Mouse (Mus musculus) midbrain, embryonic 12.5 days (tissue): Measurements from ENCODE around the gene Slc35a2. TPM values are rescaled to one million over a fixed set of nuclear protein-coding genes. Genes with fewer than 3 reads are reported as not detected.
A peak's percentile ranks its signal among the peaks of the same experiment; 100 is the strongest.
"Not testable (repeated sequence)": the region's sequence is repeated elsewhere in the genome, so short reads cannot be mapped to it uniquely, and the experiment has no call there.

ENCODE experiments used
- ATAC-seq: fragments of 200-750 bp; cut with Nextera tagmentation; 2 replicates; pipeline ENCODE4 v1.8.0; 2017; ENCODE audit warnings: low read depth, moderate TSS enrichment, moderate library complexity; ENCODE audit not compliant: low FRiP score
- H3K27ac ChIP-seq: fragments of 300-500 bp; sonication (generic); replicated peaks from 2 replicates; pipeline ENCODE4 v1.5.1; 2016; ENCODE audit warnings: mild to moderate bottlenecking
- H3K27me3 ChIP-seq: fragments of 300-500 bp; sonication (generic); 2 replicates; pipeline ENCODE4 v1.6.1; 2016; ENCODE audit warnings: mild to moderate bottlenecking
- H3K36me3 ChIP-seq: fragments of 300-500 bp; sonication (generic); 2 replicates; pipeline ENCODE4 v1.6.1; 2016
- H3K4me1 ChIP-seq: fragments of 300-500 bp; sonication (generic); 2 replicates; pipeline ENCODE4 v1.6.1; 2016
- H3K4me2 ChIP-seq: fragments of 300-500 bp; sonication (generic); replicated peaks from 2 replicates; pipeline ENCODE4 v1.6.1; 2016; ENCODE audit warnings: mild to moderate bottlenecking, moderate library complexity
- H3K4me3 ChIP-seq: fragments of 300-500 bp; sonication (generic); 2 replicates; pipeline ENCODE4 v1.5.1; 2016; ENCODE audit warnings: mild to moderate bottlenecking
- H3K9ac ChIP-seq: fragments of 300-500 bp; sonication (generic); replicated peaks from 2 replicates; pipeline ENCODE4 v1.6.1; 2016; ENCODE audit warnings: mild to moderate bottlenecking, moderate library complexity
- H3K9me3 ChIP-seq: fragments of 300-500 bp; sonication (generic); 2 replicates; pipeline ENCODE4 v1.6.1; 2016; ENCODE audit warnings: mild to moderate bottlenecking
- WGBS: fragments of 180-500 bp; shearing (Covaris S2); methylation state at CpG from one replicate; pipeline ENCODE4 v1.1.7; 2016; 5-methylcytosine and 5-hydroxymethylcytosine counted together
- polyA plus RNA-seq: library from polyadenylated mRNA; unstranded; fragments of >200 nt; fragmentation: Nextera tagmentation; extraction: Ambion mirVana; gene quantifications from 2 replicates; pipeline ENCODE4 v1.2.1, GENCODE M21; 2016

The Slc35a2 gene
- polyA plus RNA-seq, 1 experiment from 2014 or later, result 31.4 TPM

DNA sequence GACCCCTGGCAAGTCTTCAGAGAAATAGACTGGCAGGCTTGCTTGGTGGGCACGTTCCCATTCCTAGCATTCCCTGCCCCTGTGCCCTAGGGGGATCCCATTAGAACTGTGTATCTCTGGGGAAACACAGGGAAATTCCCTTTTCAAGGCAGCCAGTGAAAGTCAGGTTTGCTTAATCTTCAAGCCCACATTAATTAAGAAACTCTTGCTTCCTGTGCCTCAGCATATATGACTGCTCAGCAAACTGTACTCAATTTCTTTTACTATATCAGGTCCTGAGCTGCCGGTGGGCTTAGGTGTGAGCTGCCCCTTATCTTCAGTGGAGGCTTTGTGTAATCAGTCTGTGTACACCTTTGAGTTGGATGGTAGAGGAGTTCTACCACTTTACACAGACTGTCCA is 18.0 kb upstream of the Slc35a2 start:
- H3K36me3 ChIP-seq, result peaks cover 7% of the 10 kb centered on the region; the same call in 1 of the 2 replicates
- no peak overlapping the region for H3K4me3 ChIP-seq
- ATAC-seq, result no peak
- 71% methylated on average over 2 of the region's 2 CpGs for WGBS
- H3K27me3 ChIP-seq, result no peaks in the 10 kb centered on the region
- no peak overlapping the region for H3K27ac ChIP-seq
- H3K9ac ChIP-seq, result no peak overlapping the region
- no peaks in the 10 kb centered on the region; the same call in 1 of the 2 replicates for H3K4me1 ChIP-seq
- no peak overlapping the region for H3K4me2 ChIP-seq
- no peaks in the 10 kb centered on the region for H3K9me3 ChIP-seq

DNA sequence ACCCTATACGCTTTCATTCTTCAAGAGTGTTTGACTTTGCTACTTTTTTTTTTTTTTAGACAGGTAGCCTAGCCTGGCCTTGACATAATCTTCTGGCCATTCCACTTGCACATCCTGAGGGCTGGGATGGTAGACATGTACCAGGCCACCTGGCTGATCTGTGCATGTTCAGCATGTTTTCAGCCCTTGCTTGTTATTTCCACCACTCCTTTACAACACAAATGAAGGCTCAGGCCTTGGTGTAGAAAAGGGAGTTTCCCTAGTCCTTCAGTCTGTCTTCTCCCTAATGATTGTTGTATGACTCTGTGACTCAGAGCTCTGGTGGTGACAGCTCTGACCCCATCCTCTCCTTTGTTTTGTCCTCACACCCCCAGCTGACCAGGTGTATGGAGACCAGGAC is 16.7 kb upstream of the Slc35a2 start:
- no peak overlapping the region for H3K9ac ChIP-seq
- no peaks in the 10 kb centered on the region for H3K27me3 ChIP-seq
- H3K4me3 ChIP-seq, result no peak overlapping the region
- H3K27ac ChIP-seq, result no peak overlapping the region
- no peaks in the 10 kb centered on the region; the same call in 1 of the 2 replicates for H3K4me1 ChIP-seq
- ATAC-seq, result no peak
- H3K36me3 ChIP-seq, result peaks cover 12% of the 10 kb centered on the region; the same call in 1 of the 2 replicates
- WGBS, result 95% methylated on average over 1 of the region's 1 CpGs
- no peaks in the 10 kb centered on the region for H3K9me3 ChIP-seq
- H3K4me2 ChIP-seq, result no peak overlapping the region

DNA sequence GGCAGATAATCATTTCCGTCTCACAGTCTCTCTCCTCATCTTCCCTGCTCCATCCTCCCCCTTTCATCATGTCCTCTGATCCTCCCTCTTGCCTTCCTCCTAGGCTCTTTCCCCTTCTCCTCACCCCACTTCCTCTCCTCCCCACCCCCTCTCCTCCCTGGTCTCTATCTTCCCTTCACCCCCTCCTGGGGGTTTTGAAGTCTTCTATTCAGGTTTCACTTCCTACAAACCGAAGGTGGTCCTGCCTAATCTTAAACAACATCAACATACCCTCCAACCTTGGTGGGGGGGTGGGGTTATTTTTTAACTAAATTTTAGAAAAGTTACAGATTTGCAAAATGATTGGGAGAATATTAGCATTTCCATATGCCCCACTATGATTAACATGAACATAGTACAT is 15.3 kb upstream of the Slc35a2 start:
- ATAC-seq, result no peak
- H3K4me2 ChIP-seq, result no peak overlapping the region
- WGBS, result 34% methylated on average over 2 of the region's 2 CpGs

DNA sequence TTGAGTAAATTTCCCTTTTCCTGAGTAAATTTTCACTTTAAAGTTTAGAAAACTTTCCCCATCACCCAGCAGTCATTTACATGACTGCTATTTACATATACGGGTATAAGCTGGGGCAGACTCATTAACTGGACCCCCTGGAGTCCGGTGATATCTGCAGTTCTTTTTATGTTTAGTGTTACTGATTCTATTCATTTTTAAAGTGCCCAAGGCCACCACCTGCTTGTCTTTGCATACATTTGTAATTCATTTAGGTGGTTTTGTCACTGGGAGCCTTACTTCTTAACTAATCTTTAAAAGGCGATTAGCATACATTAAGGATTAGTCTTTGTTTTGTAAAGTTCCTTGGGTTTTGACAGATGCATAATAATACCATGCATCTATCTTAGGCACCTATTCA is 14.0 kb upstream of the Slc35a2 start:
- WGBS, result 23% methylated on average over 3 of the region's 3 CpGs
- Histone ChIP-seq H3K4me1 (no peaks in the 10 kb centered on the region; the same call in 1 of the 2 replicates), H3K36me3 (peaks cover 19% of the 10 kb centered on the region), H3K27ac (no peak overlapping the region), H3K4me2 (0 out of 2 replicates have a peak overlapping the region, but pooled peaks have one; percentile 11), H3K9me3 (no peaks in the 10 kb centered on the region), H3K9ac (no peak overlapping the region), H3K4me3 (no peak overlapping the region), H3K27me3 (no peaks in the 10 kb centered on the region)
- ATAC-seq, result peak; percentile 62

More for the DNA sequence above, 15.3 kb upstream of the Slc35a2 start:
- Histone ChIP-seq H3K9ac (no peak overlapping the region), H3K4me3 (no peak overlapping the region), H3K36me3 (peaks cover 15% of the 10 kb centered on the region; the same call in 1 of the 2 replicates), H3K27me3 (no peaks in the 10 kb centered on the region), H3K4me1 (no peaks in the 10 kb centered on the region; the same call in 1 of the 2 replicates), H3K9me3 (no peaks in the 10 kb centered on the region), H3K27ac (no peak overlapping the region)

DNA sequence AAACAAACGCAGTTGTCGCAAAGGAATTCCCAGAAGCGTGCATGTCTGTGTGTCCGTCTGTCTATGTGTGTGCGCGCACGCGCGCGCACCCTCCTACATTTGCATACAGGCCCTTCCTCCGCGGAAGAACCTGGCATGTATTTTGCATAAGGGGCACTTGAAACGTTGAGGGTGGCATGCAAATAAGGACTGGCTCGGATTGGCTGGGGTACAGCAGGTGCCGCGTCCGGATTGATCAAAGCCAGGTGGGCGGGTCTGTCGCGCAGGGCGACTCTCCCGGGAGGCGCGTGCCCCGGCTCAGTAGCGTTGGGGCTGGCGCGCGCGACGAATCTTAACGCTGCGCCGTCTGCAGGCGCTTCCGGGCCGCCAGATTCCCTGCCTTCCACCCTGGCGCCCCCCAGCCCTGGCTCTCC is 5.8 kb upstream of the Slc35a2 start, which contains the start of gene Pim2:
Gene Pim2, plus strand, starts transcription at position 256 of the 413 bp plus-strand sequence.
- no peaks in the 10 kb centered on the region for H3K27me3 ChIP-seq
- H3K9me3 ChIP-seq, result no peaks in the 10 kb centered on the region
- no peaks in the 10 kb centered on the region for H3K4me1 ChIP-seq
- peaks cover 5% of the 10 kb centered on the region; the same call in 1 of the 2 replicates for H3K36me3 ChIP-seq
- peak within 1 kb of the TSS; percentile 53 for H3K4me3 ChIP-seq
- 29% methylated on average over 37 of the region's 38 CpGs for WGBS
- ATAC-seq, result peak; percentile 88
- H3K4me2 ChIP-seq, result peak within 1 kb of the TSS; percentile 77
- peak within 1 kb of the TSS; percentile 52 for H3K9ac ChIP-seq
- H3K27ac ChIP-seq, result 0 out of 2 replicates have a peak within 1 kb of the TSS, but pooled peaks have one; percentile 35

DNA sequence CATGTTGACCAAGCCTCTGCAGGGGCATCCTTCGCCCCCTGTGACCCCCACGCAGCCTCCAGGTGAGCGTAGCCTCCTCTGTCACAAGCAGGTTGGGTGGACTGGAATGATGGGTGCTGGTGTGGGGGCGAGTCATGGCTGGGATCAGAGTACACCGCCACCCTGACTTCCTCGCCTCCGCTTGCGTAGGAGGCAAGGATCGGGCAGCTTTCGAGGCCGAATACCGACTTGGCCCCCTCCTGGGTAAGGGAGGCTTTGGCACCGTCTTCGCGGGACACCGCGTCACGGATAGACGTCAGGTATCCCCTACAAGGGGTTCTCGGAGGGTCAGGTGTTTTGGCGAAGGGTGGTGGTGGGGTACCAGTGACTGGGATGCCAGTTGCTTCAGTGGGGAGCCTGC is 5.3 kb upstream of the Slc35a2 start:
- Histone ChIP-seq H3K4me1 (no peaks in the 10 kb centered on the region), H3K36me3 (peaks cover 4% of the 10 kb centered on the region; the same call in 1 of the 2 replicates), H3K9ac (peak overlapping the region; percentile 52), H3K9me3 (no peaks in the 10 kb centered on the region), H3K27ac (no peak overlapping the region), H3K4me2 (peak overlapping the region; percentile 77), H3K4me3 (peak overlapping the region; percentile 53), H3K27me3 (no peaks in the 10 kb centered on the region)
- ATAC-seq, result no peak
- WGBS, result 20% methylated on average over 21 of the region's 21 CpGs

DNA sequence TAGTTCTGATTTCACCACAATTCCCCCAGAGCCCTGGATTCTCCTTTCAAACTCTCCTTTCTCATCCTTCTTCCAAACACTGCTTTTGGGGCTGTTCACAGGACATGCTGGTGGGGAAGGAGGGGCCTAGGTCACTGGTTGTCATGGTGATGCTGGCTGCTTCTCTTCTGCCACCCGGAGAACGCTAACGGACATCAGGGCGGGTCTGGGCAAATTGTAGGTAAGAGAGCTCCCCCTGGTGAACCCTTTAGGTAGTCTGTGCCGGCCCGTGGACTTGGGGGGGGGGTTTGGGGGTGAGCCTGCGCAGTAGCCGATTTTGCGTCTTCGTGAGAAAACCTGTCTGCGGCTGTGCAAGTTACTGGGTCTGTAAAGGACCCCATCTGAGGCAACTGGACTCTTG is 4.0 kb upstream of the Slc35a2 start:
- Histone ChIP-seq H3K9me3 (no peaks in the 10 kb centered on the region), H3K4me3 (peak overlapping the region; percentile 24), H3K27ac (no peak overlapping the region), H3K4me2 (peak overlapping the region; percentile 77), H3K9ac (no peak overlapping the region), H3K4me1 (peaks cover 2% of the 10 kb centered on the region), H3K36me3 (no peaks in the 10 kb centered on the region), H3K27me3 (no peaks in the 10 kb centered on the region)
- peak; percentile 69 for ATAC-seq
- 25% methylated on average over 11 of the region's 11 CpGs for WGBS

DNA sequence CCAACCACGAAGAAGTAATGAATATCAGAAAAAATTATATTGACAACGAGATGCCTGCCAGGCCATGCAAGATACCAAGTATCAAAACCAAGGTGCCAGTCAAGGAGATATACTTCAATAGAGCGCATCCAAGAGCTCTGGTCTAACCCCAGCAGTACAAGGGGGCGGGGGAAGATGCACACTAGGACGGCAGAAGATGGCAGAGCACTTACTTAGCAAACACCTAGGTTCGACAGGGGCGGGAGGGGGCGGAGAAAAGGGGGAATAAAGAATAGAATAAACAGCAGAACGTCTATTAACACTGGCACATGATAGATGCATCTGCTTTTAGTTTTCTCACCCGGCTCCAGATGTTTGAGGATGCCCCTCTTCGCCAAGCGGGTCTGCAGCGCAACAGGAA is 14.4 kb downstream of the Slc35a2 start:
- Histone ChIP-seq H3K4me2 (peak overlapping the region; percentile 63), H3K36me3 (peaks cover 20% of the 10 kb centered on the region), H3K9me3 (no peaks in the 10 kb centered on the region), H3K9ac (peak overlapping the region; percentile 55), H3K4me1 (peaks cover 8% of the 10 kb centered on the region; the same call in 1 of the 2 replicates), H3K27me3 (no peaks in the 10 kb centered on the region), H3K4me3 (peak overlapping the region; percentile 54), H3K27ac (no peak overlapping the region; the same call in 1 of the 2 replicates)
- 42% methylated on average over 13 of the region's 13 CpGs for WGBS
- ATAC-seq, result no peak

DNA sequence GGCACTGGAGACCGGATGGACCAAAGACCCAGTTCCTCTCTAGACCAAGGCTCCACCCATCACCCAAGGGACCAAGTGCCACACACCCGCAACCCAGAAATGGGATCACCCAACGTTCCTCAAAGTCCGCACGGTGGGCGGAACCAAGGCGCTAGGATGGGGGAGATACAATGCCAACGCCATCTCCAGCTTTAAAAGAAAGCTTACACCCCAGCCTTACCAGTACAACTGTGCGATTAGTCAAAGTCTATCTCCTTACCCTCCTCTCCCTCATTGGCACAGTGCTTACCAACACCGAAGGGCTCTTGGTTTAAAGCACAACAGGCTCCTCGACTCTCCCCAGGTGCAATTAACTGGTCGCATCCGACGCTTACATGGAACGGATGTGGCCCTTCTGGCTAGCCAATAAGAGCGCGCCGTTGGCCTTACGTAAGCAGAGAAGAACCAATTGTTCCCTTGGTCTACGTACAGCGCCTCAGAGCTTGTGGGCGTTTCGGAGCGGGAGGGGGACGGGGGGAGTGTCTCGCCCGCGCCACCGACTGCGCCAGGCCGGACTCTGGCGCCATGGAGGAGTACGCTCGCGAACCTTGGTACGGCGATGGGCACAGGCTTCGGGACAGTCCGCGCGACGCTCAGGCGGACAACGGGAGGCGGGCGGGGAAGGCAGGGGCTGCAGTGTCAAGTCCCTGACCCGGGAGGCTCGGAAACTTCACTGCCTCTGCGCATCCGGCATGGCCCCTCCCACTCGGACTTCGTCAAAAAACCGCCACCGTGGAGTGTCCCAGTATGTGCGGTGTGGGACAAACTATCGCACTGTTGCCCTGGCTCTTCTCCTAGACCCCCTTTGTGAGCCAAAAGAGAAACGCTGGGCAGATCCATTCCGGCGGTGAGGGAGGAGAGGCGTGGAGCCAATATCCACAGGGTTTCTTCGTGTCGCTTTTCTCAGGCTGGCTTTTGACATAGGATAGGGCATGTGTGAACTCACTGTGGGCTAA is 15.3 kb downstream of the Slc35a2 start, which contains the start of the genes Pqbp1 and Timm17b:
Gene Pqbp1, minus strand, starts transcription at position 390 of the 995 bp plus-strand sequence.
Gene Timm17b, plus strand, starts transcription at position 478 of the 995 bp plus-strand sequence.
- peak within 1 kb of the TSS; percentile 63 for H3K4me2 ChIP-seq
- WGBS, result 17% methylated on average over 62 of the region's 62 CpGs
- H3K27me3 ChIP-seq, result no peaks in the 10 kb centered on the region
- peak within 1 kb of the TSS; percentile 54 for H3K4me3 ChIP-seq
- peak; percentile 98 for ATAC-seq
- no peaks in the 10 kb centered on the region for H3K9me3 ChIP-seq
- H3K27ac ChIP-seq, result peak within 1 kb of the TSS; percentile 81
- H3K4me1 ChIP-seq, result peaks cover 8% of the 10 kb centered on the region; the same call in 1 of the 2 replicates
- peaks cover 12% of the 10 kb centered on the region for H3K36me3 ChIP-seq
- H3K9ac ChIP-seq, result peak within 1 kb of the TSS; percentile 59

DNA sequence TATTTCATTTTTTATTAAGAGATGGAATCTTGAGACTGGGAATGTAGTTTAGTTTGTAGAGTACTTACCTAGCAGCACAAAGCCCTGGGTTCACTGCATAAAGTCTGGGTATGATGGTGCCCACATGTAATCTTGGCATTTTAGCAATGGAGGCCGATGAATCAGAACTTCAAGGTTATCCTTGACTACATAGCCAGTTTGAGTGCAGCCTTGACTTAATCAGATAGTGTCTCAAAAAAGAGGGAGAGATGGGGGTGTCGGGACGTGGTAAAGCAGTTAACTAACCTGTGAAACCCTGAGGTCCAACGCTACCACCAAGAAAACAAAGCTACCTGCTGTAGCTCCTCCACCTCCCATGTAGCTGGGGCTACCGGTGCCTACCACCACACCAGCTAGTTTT is 20.6 kb downstream of the Slc35a2 start:
- 0 out of 2 replicates have a peak, but pooled peaks cover 2% of the 10 kb centered on the region for H3K4me1 ChIP-seq
- no peak overlapping the region for H3K4me2 ChIP-seq
- H3K27me3 ChIP-seq, result no peaks in the 10 kb centered on the region
- no peak for ATAC-seq
- H3K9ac ChIP-seq, result no peak overlapping the region
- H3K36me3 ChIP-seq, result peaks cover 11% of the 10 kb centered on the region
- H3K9me3 ChIP-seq, result no peaks in the 10 kb centered on the region
- H3K4me3 ChIP-seq, result no peak overlapping the region
- 92% methylated on average over 5 of the region's 5 CpGs for WGBS
- H3K27ac ChIP-seq, result no peak overlapping the region

DNA sequence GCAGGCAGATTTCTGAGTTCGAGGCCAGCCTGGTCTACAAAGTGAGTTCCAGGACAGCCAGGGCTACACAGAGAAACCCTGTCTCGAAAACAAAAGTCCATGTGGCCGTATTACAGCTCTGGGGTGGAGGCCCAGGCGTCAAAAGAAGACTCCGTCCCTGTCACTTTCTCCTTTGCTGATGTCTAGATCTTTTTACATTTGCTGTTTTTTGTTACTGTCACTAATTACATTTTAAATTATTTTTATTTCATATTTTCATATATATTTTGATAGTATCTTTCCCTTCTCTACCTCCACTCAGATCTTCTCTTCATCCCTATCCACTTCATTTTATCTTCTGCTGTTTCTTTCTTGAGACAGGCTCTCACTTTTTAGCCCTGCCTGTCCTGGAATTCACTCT is 23.9 kb downstream of the Slc35a2 start, which contains the start of gene Gm10491:
Gene Gm10491, minus strand, starts transcription at position 101 of the 400 bp plus-strand sequence.
- Histone ChIP-seq H3K27ac (no peak within 1 kb of the TSS), H3K4me1 (no peaks in the 10 kb centered on the region), H3K36me3 (peaks cover 11% of the 10 kb centered on the region), H3K4me2 (no peak within 1 kb of the TSS), H3K4me3 (no peak within 1 kb of the TSS), H3K9ac (no peak within 1 kb of the TSS), H3K9me3 (no peaks in the 10 kb centered on the region), H3K27me3 (no peaks in the 10 kb centered on the region)
- WGBS, result 91% methylated on average over 5 of the region's 5 CpGs
- no peak for ATAC-seq

DNA sequence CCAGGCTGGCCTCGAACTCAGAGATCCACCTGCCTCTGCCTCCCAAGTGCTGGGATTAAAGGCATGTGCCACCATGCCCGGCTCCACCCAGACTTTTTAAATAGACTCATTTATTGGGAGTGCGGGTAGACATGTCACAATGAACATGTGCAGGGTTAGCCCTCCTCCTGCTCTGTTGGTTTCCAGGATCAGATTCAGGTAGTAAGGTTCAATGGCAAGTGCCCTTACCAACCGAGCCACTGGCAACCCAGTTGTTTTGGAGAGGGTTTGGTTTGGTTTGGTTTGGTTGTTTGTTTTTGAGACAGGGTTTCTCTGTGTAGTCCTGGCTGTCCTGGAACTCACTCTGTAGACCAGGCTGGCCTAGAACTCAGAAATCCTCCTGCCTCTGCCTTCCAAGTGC is 25.4 kb downstream of the Slc35a2 start, which contains the start of gene Gm10490:
Gene Gm10490, plus strand, starts transcription at position 301 of the 400 bp plus-strand sequence.
- 93% methylated on average over 4 of the region's 4 CpGs for WGBS

More for the DNA sequence above, 25.4 kb downstream of the Slc35a2 start, which contains the start of gene Gm10490:
- H3K9ac ChIP-seq, H3K9me3 ChIP-seq, ATAC-seq, H3K4me3 ChIP-seq, H3K27ac ChIP-seq, H3K4me2 ChIP-seq, H3K4me1 ChIP-seq, H3K27me3 ChIP-seq: not testable (repeated sequence)
- H3K36me3 ChIP-seq, result peaks cover 11% of the 10 kb centered on the region
